Mouse (Mus musculus): ENCODE results near the gene Mapk8ip1.

DNA sequence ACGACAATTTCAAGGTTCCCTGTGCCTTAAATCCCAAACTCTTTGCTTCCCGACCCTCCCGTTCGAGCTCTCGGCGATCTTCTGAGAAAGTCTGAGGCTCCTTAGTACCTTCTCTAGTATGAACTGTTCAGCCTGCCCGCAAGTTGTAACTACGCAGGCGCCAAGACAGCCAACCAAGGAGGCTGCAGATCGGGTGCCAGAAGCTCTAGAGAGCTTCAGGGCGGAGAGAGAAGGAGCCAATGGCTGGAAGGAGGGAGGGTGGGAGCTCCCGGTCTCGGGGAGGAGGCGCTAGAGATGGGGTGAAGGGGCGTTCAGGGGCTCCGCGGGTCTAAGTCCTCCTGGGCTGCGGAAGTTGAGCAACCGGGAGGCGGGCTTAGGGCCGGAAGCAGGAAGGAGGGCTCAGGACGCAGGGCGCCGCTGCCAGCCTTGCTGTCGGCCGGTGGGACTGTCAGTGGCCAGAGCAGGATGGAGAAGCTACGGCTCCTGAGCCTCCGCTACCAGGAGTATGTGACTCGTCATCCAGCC, 25.9 kb downstream of the Mapk8ip1 start:
- TF ChIP-seq CTCF (IDR thresholded peaks at IDR 0.05; ENCODE audit: low read depth, low read length) = no peak
- TF ChIP-seq POLR2A (IDR thresholded peaks at IDR 0.05; ENCODE audit: extremely low read depth, insufficient read depth, low read length) = peak; percentile 70; the same call in 1 of the 2 replicates
